Mouse (Mus musculus): ENCODE results near the gene Tfdp1. TPM values are rescaled to one million over a fixed set of nuclear protein-coding genes. Genes with fewer than 3 reads are reported as not detected.

Gene Tfdp1
- polyA plus RNA-seq, 2 experiments from 2014 or later, result 31.5 to 46.6 TPM

- ATAC-seq, result no peak
These were observed 82.4 kb downstream of the Tfdp1 start for GRCm38 (mm10) chr8:13420970-13421369.

GRCm38 (mm10) chr8:13427351-13427750, 88.8 kb downstream of the Tfdp1 start:
- no peak for ATAC-seq

Other genes with a start within 250 kb of the Tfdp1 start
- 10 to 100 TPM; 38.6 to 56.6 TPM for gene Pcid2, start 233.3 kb upstream of the Tfdp1 start, polyA plus RNA-seq (2017; shearing (Covaris generic))
- gene Cul4a, start 233.1 kb upstream of the Tfdp1 start, polyA plus RNA-seq (2017; shearing (Covaris generic)), result 10 to 100 TPM; 20.3 to 20.5 TPM
- 10 to 100 TPM; 12.6 to 25.2 TPM for gene Lamp1, start 179.6 kb upstream of the Tfdp1 start, polyA plus RNA-seq (2017; shearing (Covaris generic))
- gene Grtp1, start 138.1 kb upstream of the Tfdp1 start, polyA plus RNA-seq (2017; shearing (Covaris generic)), result 1 to 10 TPM; 2.8 to 3.2 TPM
- gene Adprhl1, start 84.6 kb upstream of the Tfdp1 start, polyA plus RNA-seq (2017; shearing (Covaris generic)), result under 1 TPM in 1 of 2 experiments, not detected in 1; 0.12 TPM
- 10 to 100 TPM; 23.6 to 27.6 TPM for gene Dcun1d2, start 50.6 kb upstream of the Tfdp1 start, polyA plus RNA-seq (2017; shearing (Covaris generic))
- 10 to 100 TPM; 26.8 to 32.8 TPM for gene Tmco3, start 50.6 kb upstream of the Tfdp1 start, polyA plus RNA-seq (2017; shearing (Covaris generic))
- gene Atp4b, start 58.1 kb downstream of the Tfdp1 start, polyA plus RNA-seq (2017; shearing (Covaris generic)), result not detected
- gene Grk1, start 66.3 kb downstream of the Tfdp1 start, polyA plus RNA-seq (2017; shearing (Covaris generic)), result not detected
- not detected for gene Tmem255b, start 96.4 kb downstream of the Tfdp1 start, polyA plus RNA-seq (2017; shearing (Covaris generic))
- not detected for gene Gas6, start 155.7 kb downstream of the Tfdp1 start, polyA plus RNA-seq (2017; shearing (Covaris generic))
- gene 1700029H14Rik, start 223.7 kb downstream of the Tfdp1 start, polyA plus RNA-seq (2017; shearing (Covaris generic)), result under 1 TPM in 1 of 2 experiments, not detected in 1; 0.30 TPM